Mouse (Mus musculus) spleen, postnatal 10 days (tissue): Measurements from ENCODE around the gene Ssty2.
"Not testable (repeated sequence)": the region's sequence is repeated elsewhere in the genome, so short reads cannot be mapped to it uniquely, and the experiment has no call there.

Experiments used
- DNase-seq, 2 experiments: peaks; one replicate each; pipeline ENCODE4 v3.0.0; 2021 to 2022; ENCODE audit warnings: low spot score in 2 of 2

Gene Ssty2

DNA sequence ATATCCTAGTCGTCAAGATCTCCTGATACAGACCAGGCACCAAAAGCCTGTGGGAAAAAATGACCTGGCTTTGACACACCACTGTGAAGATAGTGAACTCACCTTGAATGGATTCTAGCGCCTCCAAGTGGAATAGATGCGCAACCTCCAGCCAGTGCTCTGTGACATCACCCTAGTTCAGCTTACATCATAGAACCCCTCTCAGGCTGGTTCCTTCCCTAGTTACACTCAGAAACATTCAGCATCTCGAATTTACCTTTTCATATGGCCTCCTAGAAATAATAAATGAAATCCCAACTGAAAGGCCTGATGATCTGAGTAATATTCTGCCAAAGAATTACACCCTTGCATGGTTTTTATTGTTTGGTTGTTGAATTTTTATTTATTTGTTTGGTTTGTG is at the start of gene Ssty2:
TSS of gene Ssty2 (minus strand) at position 101 of the 400 bp plus-strand sequence.
- not testable (repeated sequence) for DNase-seq
